Mouse (Mus musculus) midbrain, postnatal 0 days (tissue): ENCODE results near the gene Ggta1. TPM values are rescaled to one million over a fixed set of nuclear protein-coding genes. Genes with fewer than 3 reads are reported as not detected.

Experiments used
- ATAC-seq: fragments of 200-750 bp; cut with Nextera tagmentation; 2 replicates; pipeline ENCODE4 v1.8.0; 2017; ENCODE audit warnings: moderate number of reproducible peaks, mild to moderate bottlenecking, moderate TSS enrichment, moderate library complexity; ENCODE audit not compliant: low FRiP score
- DNase-seq: peaks from one replicate; pipeline ENCODE4 v3.0.0-alpha.2; 2015; ENCODE audit warnings: low spot score
- H3K27ac ChIP-seq: fragments of 300-500 bp; sonication (generic); 2 replicates; pipeline ENCODE4 v1.5.1; 2014; ENCODE audit warnings: low read depth, mild to moderate bottlenecking, low read length, mixed read lengths
- H3K27me3 ChIP-seq: fragments of 300-500 bp; sonication (generic); 2 replicates; pipeline ENCODE4 v1.6.1; 2014; ENCODE audit warnings: low read length, control low read depth, mixed read lengths; ENCODE audit not compliant: insufficient read depth
- H3K36me3 ChIP-seq: fragments of 300-500 bp; sonication (generic); 2 replicates; pipeline ENCODE4 v1.6.1; 2014; ENCODE audit warnings: low read length, control low read depth, mixed read lengths; ENCODE audit not compliant: insufficient read depth
- H3K4me1 ChIP-seq: fragments of 300-500 bp; sonication (generic); 2 replicates; pipeline ENCODE4 v1.6.1; 2014; ENCODE audit warnings: mild to moderate bottlenecking, control low read depth, antibody characterized with exemption, low read length, mixed read lengths; ENCODE audit not compliant: insufficient read depth
- H3K4me2 ChIP-seq: fragments of 300-500 bp; sonication (generic); 2 replicates; pipeline ENCODE4 v1.6.1; 2014; ENCODE audit warnings: low read depth, mild to moderate bottlenecking, low read length, mixed read lengths; ENCODE audit not compliant: poor library complexity, severe bottlenecking
- H3K4me3 ChIP-seq: fragments of 300-500 bp; sonication (generic); 2 replicates; pipeline ENCODE4 v1.5.1; 2014; ENCODE audit warnings: low read depth, mild to moderate bottlenecking, low read length, moderate library complexity
- H3K9ac ChIP-seq: fragments of 300-500 bp; sonication (generic); replicated peaks from 2 replicates; pipeline ENCODE4 v1.6.1; 2014; ENCODE audit warnings: mild to moderate bottlenecking, low read length, moderate library complexity, mixed read lengths; ENCODE audit not compliant: poor library complexity, severe bottlenecking
- H3K9me3 ChIP-seq: fragments of 300-500 bp; sonication (generic); 2 replicates; pipeline ENCODE4 v1.6.1; 2016; ENCODE audit warnings: low read length, control low read depth
- CTCF ChIP-seq: IDR thresholded peaks from 2 replicates; pipeline ENCODE4 v1.5.1; 2016; ENCODE audit warnings: antibody characterized with exemption, mild to moderate bottlenecking
- WGBS: fragments of 180-500 bp; shearing (Covaris S2); extraction: QIAGEN DNeasy Blood & Tissue Kit; methylation state at CpG from one replicate; pipeline ENCODE4 v1.1.7; 2014; 5-methylcytosine and 5-hydroxymethylcytosine counted together
- polyA plus RNA-seq: library from polyadenylated mRNA; unstranded; fragments of >200 nt; fragmentation: Nextera tagmentation; extraction: Ambion mirVana; gene quantifications from 2 replicates; pipeline ENCODE4 v1.2.1, GENCODE M21; 2015
- total RNA-seq: library from RNA; depleted of rRNA; stranded (reverse); fragments of >200 nt; gene quantifications from 2 replicates; pipeline ENCODE4 v1.2.3, GENCODE M21; 2014; rRNA removed

Gene Ggta1
- total RNA-seq (5.1 and 5.4 TPM in 2 replicates), polyA plus RNA-seq (3.8 and 3.9 TPM in 2 replicates)

DNA sequence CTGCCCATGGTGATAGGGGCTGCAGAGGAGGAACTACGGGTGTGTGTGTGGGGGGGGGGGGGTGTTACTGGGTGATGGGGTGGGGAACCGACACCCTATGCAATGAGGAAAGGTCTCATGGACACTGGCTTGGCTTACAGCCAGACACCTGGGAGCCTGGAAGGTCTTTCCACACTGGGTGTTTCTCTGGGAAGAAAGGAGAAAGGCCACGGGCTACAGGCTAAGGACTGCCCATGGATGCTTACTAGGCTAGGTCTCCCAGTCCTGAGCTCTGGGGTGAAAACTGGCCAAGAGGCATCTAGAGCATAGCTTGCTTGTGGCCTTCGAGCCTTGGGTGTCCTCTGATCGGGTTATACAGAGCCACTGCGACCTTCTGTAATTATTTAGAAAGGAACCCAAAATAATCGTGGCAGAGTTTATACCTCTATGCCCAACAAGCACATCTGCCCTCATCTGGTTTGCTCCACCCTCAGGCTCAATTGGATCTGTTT lies at the start of gene Ggta1:
Gene Ggta1 (minus strand): TSS at position 441 of the 491 bp plus-strand sequence.
- Histone ChIP-seq H3K4me2 (peak within 1 kb of the TSS; percentile 97), H3K9ac (peak within 1 kb of the TSS; percentile 64), H3K27ac (no peak within 1 kb of the TSS), H3K4me3 (peak within 1 kb of the TSS; percentile 61), H3K36me3 (no peaks in the 10 kb centered on the region), H3K9me3 (no peaks in the 10 kb centered on the region), H3K27me3 (peaks cover 9% of the 10 kb centered on the region; the same call in 1 of the 2 replicates), H3K4me1 (peaks cover 6% of the 10 kb centered on the region; the same call in 1 of the 2 replicates)
- TF ChIP-seq CTCF, result no peak
- no peak for DNase-seq
- 21% methylated on average over 7 of the region's 7 CpGs for WGBS
- peak; percentile 41; the same call in 1 of the 2 replicates for ATAC-seq

GRCm38 (mm10) chr2:35512226-35512625 lies 49.2 kb upstream of the Ggta1 start:
- Histone ChIP-seq H3K27me3 (no peaks in the 10 kb centered on the region), H3K36me3 (no peaks in the 10 kb centered on the region), H3K4me1 (0 out of 2 replicates have a peak, but pooled peaks cover 4% of the 10 kb centered on the region), H3K9me3 (no peaks in the 10 kb centered on the region), H3K27ac (no peak overlapping the region), H3K4me2 (no peak overlapping the region), H3K9ac (no peak overlapping the region), H3K4me3 (no peak overlapping the region)
- ATAC-seq (no peak), DNase-seq (no peak)
- WGBS, result 100% methylated on average over 4 of the region's 4 CpGs
- TF ChIP-seq CTCF, result peak; percentile 59

DNA sequence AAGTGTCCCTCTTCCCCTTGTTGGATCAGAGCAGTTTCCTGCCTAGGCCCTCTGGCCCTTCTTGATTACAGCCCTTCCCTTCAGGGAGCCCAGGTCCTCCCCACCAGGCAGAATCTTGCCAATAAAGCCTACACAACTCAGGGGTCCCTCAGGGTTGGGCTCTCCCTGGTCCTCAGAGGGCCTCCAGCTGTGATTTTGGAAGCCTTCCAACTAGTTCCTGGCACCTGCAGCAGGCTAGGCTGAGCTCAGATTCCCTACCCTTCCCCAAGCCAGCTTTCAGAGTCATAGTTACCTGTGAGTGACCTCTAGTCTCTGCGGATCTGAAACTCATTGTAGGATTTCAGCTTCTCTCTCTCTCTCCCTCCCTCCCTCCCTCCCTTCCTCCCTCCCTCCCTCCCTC lies 47.9 kb upstream of the Ggta1 start:
- H3K4me3 ChIP-seq, result no peak overlapping the region
- 72% methylated on average over 1 of the region's 1 CpGs for WGBS

DNA sequence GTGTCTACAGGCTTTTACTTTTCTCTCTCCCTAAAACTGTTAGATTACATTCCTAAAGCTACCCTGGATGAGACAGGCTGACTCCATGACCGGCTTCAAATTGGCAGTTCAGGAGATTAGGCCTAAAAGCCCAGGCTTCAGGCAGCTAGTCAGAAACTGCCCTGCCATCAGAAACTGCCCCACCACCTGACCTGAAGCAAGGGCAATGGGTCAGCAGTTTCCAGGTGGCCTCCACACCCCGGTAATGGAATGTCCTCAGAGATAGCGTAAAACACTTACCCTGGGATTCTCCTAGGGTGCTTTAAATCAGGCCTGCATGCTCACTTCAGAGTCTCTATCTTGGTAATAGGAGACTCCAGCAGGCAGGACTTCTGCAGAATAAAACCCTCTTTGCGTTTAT lies 46.9 kb upstream of the Ggta1 start:
- ATAC-seq (no peak), DNase-seq (no peak)
- no peak for TF ChIP-seq CTCF
- no peak overlapping the region for H3K9ac ChIP-seq
- 62% methylated on average over 4 of the region's 4 CpGs for WGBS
- no peaks in the 10 kb centered on the region for H3K36me3 ChIP-seq
- H3K27ac ChIP-seq, result no peak overlapping the region
- peaks cover 10% of the 10 kb centered on the region; the same call in 1 of the 2 replicates for H3K4me1 ChIP-seq
- no peaks in the 10 kb centered on the region for H3K9me3 ChIP-seq
- no peak overlapping the region for H3K4me2 ChIP-seq
- H3K4me3 ChIP-seq, result no peak overlapping the region
- H3K27me3 ChIP-seq, result no peaks in the 10 kb centered on the region

More for the DNA sequence above, 47.9 kb upstream of the Ggta1 start:
- Histone ChIP-seq H3K9me3 (no peaks in the 10 kb centered on the region), H3K27ac (no peak overlapping the region), H3K27me3 (no peaks in the 10 kb centered on the region), H3K36me3 (no peaks in the 10 kb centered on the region), H3K9ac (no peak overlapping the region), H3K4me1 (peaks cover 10% of the 10 kb centered on the region; the same call in 1 of the 2 replicates), H3K4me2 (no peak overlapping the region)
- DNase-seq (no peak), ATAC-seq (no peak)
- no peak for TF ChIP-seq CTCF

DNA sequence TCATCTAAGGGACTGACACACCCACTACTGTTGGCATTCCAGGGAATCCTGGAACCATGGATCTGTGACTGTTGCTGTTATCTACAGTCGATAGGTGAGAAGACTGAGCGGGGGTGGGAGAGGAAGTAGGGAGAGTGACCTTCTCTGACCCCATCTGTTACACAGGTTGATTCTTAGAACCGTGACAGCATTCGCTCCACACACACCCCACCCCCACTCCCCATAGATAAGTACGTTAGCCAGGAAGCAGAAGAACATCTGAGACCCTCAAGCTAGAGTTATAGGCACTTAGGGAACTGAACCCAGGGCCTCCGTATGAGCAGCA lies 46.3 kb upstream of the Ggta1 start:
- TF ChIP-seq CTCF, result no peak

GRCm38 (mm10) chr2:35508597-35509342 lies 45.7 kb upstream of the Ggta1 start:
- no peaks in the 10 kb centered on the region for H3K9me3 ChIP-seq
- ATAC-seq (peak; percentile 47; the same call in 1 of the 2 replicates), DNase-seq (peak; percentile 73)
- H3K9ac ChIP-seq, result no peak overlapping the region
- H3K4me2 ChIP-seq, result no peak overlapping the region
- no peak overlapping the region for H3K4me3 ChIP-seq
- no peaks in the 10 kb centered on the region for H3K36me3 ChIP-seq
- 43% methylated on average over 10 of the region's 10 CpGs for WGBS
- H3K27me3 ChIP-seq, result no peaks in the 10 kb centered on the region
- peaks cover 10% of the 10 kb centered on the region; the same call in 1 of the 2 replicates for H3K4me1 ChIP-seq
- no peak for TF ChIP-seq CTCF
- H3K27ac ChIP-seq, result 0 out of 2 replicates have a peak overlapping the region, but pooled peaks have one; percentile 38

More for the DNA sequence above, 46.3 kb upstream of the Ggta1 start:
- no peaks in the 10 kb centered on the region for H3K27me3 ChIP-seq
- H3K4me3 ChIP-seq, result no peak overlapping the region
- WGBS, result 53% methylated on average over 6 of the region's 6 CpGs
- no peak for DNase-seq
- no peaks in the 10 kb centered on the region for H3K36me3 ChIP-seq
- H3K27ac ChIP-seq, result no peak overlapping the region
- peaks cover 10% of the 10 kb centered on the region; the same call in 1 of the 2 replicates for H3K4me1 ChIP-seq
- no peak overlapping the region for H3K4me2 ChIP-seq
- no peak overlapping the region for H3K9ac ChIP-seq
- no peak for ATAC-seq
- H3K9me3 ChIP-seq, result no peaks in the 10 kb centered on the region
